Mouse (Mus musculus): Measurements from ENCODE around the gene Trex1.

- TF ChIP-seq CTCF (IDR thresholded peaks at IDR 0.05) (no peak), EP300 (IDR thresholded peaks at IDR 0.05) (no peak)
Observed at GRCm38 (mm10) chr9:109097831-109098230, 38.3 kb upstream of the Trex1 start.
